Mouse (Mus musculus): ENCODE data around the gene Lrcol1.

Gene Lrcol1

DNA sequence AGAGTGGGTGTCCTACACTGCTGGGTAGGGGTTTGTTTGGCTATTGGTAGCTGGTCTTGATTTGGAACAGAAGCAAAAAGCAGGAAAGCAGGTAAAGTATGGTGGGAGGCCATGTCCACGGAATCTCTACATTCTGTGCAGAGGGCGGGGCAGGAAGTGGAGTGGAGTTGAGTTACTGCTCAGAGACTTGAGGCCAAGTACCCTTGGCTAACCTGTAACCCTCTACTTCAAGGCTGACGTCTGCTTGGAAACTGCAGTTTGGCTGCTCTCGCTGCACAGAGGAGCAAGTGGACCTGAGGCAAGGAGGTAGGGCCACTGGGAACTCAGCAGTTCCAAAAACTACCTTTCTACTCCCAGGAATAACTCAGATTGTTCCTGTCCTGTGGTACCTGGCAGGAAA, at the start of gene Lrcol1:
TSS of gene Lrcol1 (plus strand) at position 207 of the 400 bp plus-strand sequence.
- DNase-seq (ENCODE audit: low spot score in 2 of 2), result no peak

DNA sequence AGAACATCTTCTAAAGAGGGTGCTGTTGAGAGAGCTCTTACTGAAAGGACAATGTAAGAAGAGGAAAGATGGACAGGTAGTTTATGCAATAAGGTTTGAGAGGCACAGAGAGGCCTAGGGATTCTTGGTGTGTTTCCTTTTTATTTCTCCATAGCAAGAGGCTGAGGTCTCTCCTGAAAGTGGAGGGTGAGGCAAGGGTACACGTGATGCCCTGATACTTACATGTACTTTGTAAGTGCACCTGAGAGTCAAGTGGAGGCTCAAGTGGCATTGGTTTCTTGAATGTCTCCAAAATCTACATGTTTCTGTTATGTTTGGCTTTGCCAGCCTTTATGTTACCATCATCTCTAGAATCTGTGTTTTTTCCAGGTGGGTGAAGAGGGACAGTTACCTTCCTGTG, 47.9 kb upstream of the Lrcol1 start:
- no peak for DNase-seq (ENCODE audit: low spot score in 2 of 2)

DNA sequence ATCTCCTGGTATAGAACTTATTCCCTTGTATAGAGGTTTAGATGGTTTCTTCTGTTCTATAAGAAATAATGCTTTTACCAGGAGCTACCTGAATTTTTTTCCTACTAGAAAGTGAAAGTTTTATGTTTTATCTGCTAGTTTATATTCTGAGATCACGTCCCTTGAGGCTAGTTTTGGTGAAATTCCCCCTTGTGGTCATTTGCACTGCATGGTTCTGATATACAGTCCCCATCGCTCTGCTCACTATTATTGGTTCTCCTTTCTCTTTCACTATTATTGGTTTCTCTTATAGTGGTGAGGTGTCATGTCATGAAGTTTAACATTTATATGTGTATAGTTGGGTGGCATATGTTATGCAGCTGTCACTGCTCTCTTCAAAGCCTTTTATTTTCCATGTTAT, 43.9 kb upstream of the Lrcol1 start:
- DNase-seq (ENCODE audit: low spot score in 2 of 2), result no peak

DNA sequence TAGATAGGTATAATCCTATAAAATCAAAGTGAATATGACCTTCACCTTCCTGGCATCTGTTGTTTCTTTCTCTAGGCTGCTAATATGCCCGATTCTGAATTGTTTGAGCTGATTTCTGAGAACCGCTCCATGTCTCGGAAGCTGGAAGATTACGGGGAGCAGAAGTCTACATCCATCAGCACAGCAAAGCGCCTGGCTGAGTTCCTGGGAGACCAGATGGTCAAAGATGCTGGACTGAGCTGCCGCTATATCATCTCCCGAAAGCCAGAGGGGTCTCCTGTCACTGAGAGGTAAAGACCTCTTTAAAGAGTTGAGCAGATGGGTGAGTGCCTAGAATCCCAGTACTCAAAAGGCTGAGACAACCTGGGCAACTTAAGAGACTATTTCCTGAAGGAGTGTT, 35.7 kb upstream of the Lrcol1 start:
- DNase-seq (ENCODE audit: low spot score in 2 of 2), result no peak

DNA sequence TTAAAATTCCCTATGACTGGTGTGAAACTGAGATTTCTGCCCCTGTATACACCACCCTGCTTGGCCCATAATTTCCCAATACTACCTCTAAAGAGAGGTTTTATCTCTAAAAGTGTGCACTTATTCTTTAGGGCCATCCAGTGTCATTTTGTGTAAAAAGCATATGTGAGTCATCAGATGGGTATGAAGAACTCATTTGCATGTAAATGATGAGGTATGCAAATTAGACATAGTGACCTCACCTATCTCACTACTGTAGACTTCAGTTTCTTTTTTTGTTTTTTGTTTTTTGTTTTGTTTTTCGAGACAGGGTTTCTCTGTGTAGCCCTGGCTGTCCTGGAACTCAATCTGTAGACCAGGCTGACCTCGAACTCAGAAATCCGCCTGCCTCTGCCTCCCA, 31.4 kb upstream of the Lrcol1 start:
- no peak for DNase-seq (ENCODE audit: low spot score in 2 of 2)

DNA sequence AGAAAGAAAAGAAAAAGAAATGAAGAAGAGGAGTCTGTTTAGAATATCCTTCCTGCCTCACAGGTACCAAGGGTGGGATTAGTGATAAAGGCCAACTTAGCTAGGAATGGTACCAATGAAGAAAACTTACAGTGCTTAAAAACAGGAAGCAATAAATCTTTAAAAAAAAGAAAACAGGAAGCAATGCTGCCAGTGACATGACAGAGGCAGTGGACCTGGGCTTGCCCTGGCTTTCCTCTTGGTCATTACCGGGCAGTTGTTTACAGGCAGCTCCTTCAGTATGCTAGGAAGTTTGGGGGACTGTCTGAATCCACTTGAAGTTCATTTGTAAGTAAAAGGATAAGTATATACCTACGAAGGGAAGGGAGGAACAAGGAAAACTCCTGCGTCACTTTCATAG, 14.0 kb upstream of the Lrcol1 start:
- DNase-seq (ENCODE audit: low spot score in 2 of 2), result no peak

DNA sequence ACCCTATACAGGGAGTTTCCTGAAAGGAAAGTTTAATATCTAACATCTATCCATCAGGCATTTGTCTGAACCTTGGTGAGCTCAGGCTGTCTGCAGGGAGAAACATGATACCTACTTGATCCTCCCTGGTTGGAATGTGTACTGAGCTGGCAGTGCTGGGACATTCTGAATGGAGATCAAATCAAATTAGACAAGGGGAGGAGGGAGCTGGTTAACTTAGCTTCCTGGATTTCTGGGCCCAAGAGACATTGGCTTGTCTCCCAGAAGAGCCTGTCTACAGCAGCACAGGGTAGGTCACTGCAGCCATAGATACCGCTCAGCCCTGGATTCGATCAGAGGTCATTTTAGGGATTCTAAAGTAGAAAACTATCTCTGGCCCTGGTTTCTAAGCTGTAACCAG, 5.7 kb upstream of the Lrcol1 start:
- DNase-seq (ENCODE audit: low spot score in 2 of 2), result no peak

DNA sequence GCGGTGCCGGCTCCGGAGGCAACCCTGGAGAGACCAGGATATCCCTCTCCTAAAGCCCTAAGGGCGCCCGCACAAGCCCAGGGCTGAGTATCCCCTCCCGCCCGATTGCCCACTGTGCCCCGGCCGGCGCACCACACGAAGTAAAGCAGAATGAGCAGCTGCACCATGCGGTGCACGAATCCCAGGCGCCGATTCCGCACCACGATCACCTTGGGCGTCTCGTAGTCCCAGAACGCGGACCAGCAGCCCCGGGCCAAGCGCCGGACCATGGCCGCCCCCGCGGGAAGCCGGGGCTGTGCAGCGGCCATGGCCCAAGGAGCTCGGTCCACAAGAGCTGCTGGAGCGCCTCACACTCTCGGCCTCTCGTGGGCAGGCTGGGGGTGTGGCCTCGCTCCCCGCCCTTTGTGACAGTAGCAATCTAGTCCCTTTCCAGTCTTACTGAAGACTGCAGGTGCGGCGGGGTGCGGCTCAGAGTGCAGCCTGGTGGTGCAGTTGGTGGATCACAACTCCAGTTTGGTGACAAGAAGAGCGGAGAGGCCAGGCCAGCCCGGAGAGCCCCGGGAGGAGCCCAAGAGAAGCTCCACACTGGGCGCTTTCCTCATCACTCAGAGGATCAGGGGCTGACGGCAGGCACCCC, 1.8 kb upstream of the Lrcol1 start, which contains the start of gene P2rx2:
TSS of gene P2rx2 (minus strand) at position 565 of the 637 bp plus-strand sequence.
- DNase-seq (ENCODE audit: low spot score in 2 of 2), result peak in 1 of 2 experiments; percentile 38

DNA sequence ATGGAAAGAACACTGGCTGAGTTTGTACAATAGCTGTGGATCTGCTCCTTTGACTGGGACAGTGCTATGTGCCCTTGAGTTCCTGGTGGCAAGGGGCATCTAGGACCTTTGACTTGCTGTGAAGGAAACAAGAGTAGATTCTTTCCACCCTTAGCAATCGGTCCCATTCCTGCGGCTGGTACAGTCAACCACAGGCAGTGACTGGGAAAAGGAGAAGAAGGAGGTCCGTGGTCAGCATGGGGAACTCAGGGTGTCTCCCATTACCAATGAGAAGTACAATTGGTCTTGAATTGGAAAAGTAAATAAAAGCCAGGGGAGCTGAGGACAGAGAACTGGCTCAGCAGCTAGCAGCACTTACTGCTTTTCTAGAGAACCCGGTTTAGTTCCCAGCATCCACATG, 1.0 kb downstream of the Lrcol1 start:
- no peak for DNase-seq (ENCODE audit: low spot score in 2 of 2)

DNA sequence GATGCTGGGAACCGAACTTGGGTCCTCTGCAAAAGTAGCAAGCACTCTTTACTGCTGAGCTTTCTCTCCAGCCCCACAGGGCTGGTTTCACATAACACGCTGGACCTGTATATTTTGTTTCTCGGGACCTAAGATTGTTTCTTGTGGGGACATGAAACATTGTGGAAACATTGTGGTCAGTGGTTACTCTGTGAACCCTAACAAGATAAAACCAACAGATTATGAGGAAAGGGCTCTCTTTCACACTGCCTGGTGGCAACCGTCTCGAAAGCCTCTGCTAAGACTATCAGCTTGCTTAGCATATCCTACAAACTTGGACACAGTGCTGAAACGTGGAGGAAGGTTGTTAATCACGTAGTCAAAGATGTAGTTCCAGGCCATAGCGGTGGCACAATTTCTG, 2.5 kb downstream of the Lrcol1 start:
- DNase-seq (ENCODE audit: low spot score in 2 of 2), result no peak

DNA sequence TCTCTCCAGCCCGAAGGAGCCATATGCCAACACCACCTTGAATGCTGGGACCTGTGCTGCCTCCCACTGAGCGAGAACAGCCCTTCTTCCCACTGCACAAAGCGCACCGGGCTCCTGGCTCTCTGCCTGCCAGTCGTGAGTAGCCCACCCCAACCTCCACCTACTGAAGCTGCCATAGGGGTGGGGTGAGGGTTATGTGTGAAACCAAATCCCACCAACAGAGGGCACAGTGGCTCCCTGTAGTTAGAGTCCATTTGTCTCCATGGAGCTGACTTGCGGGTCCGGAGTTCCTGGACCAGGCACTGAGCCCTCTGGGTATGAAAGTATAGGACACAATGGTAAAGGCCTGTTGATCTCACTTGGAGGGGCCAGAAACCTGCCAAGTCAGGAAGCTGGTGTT, 10.2 kb downstream of the Lrcol1 start:
- DNase-seq (ENCODE audit: low spot score in 2 of 2), result peak in 1 of 2 experiments; percentile 53

DNA sequence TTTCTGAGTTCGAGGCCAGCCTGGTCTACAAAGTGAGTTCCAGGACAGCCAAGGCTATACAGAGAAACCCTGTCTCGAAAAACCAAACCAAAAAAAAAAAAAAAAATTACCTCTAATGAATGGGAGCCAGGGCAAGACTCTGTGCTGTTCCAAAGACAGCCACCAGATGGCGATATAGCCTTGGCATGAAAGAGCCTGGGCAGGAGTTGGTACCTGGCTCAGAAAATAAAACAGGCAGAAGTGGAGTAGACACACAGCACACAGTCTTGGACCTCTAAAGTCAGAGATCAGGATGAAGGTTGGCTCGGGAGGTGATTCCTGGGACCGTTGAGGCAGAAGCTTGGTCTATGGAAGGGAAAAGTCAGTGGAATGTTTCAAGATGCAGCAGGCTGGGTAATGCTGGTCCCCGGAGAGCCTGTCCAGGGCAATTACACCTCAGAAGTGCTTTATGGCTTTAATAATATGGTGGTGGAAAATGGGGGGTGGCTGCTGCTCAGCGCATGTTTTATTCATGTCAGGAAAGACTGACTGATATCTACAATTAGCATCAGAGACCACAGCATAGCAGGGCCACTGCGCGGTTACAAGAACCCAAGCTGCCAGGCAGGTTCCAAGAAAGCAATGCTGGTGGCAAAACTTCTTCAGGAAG, 13.1 kb downstream of the Lrcol1 start:
- peak; percentile 75 to 88 for DNase-seq (ENCODE audit: low spot score in 2 of 2)

DNA sequence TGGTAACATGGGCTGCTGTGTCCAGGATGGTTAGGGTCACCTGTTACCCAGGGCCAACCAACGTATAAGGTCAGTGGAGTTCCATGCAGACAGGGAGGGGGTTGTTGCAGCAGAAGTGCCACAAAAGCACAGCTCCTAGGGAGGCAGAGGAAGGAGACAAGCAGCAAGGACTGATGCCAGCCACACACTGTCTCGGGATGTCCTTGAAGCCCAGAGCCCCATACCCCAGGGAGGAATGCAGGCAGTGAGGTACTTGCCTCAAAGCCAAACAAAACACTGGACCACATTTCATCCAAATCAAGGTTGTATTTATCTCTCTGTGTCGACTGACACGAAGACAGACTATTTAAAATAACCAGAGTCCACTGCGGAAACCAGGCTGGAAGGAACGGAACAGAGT, 16.9 kb downstream of the Lrcol1 start:
- DNase-seq (ENCODE audit: low spot score in 2 of 2), result no peak

DNA sequence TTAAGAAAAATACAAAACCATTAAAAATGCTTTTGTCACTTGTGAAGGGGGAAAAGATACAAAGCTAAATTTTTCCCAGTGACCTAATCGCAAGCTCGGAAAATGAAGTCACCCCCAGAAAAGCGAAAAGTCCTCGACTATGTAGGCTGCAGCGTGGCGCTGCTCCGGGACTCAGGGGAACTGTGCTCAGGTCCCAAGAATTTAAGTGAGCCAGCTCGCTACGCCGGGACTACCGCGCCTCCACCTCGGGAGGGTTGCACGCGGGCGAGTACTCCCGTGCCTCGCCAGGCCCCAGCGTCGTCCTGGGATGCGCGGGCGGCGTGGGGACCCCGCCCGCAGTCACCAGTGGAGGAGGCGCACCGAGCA, 18.3 kb downstream of the Lrcol1 start:
- DNase-seq (ENCODE audit: low spot score in 2 of 2), result no peak

DNA sequence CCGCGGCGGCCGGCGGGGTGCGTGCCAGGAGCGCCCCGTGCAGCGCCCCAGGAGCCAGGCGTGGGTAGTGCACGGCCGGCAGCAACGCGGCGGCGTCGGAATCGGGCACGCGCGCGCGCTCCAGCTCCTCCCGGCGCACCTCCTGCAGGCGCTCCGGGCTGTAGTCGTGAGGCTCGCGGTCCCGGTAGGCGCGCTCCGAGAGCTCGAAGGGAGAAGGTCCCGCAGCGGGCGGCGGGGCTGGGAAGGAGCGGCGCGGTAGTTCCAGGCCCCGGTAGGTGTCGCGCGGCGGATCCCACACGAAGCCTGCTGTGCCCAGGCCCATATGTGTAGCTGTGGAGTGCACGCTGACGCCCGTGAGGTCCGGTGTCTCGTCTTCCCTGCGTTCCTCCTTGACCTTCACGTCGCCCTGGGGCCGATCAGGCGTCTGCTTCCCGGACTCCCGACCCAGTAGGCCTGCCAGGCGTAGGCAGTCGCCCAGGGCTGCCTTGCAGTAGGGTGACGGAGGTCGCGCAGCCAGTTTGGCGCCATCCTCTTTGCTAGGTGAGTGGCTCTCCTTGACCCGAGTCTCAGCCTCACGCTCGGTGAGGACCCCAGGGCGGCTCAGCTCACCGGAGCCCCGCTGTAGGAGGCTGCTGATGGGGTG, 18.8 kb downstream of the Lrcol1 start:
- peak; percentile 51 to 80 for DNase-seq (ENCODE audit: low spot score in 2 of 2)

DNA sequence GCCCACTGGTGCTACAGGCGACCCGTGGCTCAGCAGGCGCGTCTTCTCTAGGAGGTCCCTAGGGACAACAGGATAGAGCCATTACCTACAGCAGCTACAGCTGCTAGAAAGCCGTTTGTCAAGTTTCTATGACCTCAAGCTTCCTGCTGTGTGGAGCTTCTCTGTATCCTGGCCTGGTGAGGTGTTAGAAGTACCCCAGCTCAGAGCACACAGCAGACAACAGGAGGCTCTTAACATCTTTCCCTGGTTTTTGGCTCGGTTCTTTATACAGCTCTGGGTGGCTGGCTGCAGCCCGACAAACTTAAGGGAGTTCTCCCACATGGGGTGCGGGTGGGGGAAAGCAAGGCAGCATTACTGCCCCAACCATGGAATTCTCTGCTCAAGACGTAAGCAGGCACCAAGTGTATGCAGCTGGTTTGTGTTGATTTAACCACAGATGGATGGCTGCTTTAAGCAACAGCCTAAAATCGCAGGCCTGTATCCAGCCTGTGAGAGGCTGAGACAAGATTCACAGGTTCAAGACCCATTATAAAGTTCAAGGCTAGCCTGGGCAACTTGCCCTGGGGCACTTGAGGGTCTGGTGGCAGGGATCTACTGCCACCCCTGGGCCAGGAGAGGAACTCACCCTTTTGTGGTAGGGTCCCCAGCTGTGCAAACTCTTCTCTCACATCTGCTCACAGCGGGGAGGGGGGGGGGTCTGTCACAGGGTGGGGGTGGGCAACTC, 19.5 kb downstream of the Lrcol1 start:
- no peak for DNase-seq (ENCODE audit: low spot score in 2 of 2)

DNA sequence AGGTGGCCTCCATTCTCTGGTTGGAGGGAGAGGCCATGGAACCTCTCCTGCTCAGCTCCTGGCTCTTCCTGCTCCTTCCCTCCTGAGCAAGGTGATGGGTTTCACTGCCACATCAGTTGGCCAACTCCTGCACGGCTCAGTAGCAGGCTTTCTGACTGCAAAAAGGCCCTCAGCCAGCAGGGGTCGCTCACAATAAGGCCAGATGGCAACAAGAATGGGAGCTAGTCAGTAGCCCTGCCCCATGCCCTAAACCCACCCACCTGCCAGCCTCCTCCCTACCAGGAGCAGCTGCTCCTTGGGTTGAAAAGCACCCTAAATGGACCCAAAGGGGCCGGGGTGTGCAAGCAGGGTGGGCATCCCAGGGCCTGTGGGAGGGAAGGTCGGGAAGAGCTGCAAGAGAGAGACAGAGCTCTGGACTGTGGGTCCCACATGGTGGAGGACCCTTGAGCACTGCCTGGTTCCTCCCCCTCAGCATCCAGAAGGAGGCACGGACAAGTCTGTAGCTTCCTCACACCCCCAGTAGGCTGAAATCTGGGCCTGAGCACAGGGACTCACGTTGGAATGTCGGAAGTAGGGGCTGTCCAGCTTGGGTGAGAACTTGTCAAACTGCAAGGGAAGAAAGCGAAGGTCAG, 32.4 kb downstream of the Lrcol1 start:
- DNase-seq (ENCODE audit: low spot score in 2 of 2), result peak; percentile 63 to 83

DNA sequence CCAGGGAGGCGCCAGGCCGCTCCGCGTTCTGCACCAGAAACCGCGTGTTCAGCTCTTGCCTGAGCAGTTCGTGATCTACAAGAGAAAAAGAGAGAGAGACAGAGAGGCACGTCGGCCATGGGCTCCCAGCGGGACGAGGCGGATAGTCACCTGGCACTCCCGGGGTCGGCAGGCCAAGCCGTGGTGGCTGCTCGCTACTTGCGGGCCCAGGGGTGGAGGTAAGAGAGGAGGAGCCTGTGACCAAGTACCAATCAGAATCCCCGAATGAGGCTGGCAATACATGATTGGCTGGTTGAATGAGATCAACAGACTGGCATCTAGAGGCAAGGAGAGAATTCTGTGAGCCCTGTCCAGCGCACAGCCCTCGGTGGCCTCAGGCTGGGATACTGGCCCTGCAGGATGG, 33.7 kb downstream of the Lrcol1 start:
- no peak for DNase-seq (ENCODE audit: low spot score in 2 of 2)

DNA sequence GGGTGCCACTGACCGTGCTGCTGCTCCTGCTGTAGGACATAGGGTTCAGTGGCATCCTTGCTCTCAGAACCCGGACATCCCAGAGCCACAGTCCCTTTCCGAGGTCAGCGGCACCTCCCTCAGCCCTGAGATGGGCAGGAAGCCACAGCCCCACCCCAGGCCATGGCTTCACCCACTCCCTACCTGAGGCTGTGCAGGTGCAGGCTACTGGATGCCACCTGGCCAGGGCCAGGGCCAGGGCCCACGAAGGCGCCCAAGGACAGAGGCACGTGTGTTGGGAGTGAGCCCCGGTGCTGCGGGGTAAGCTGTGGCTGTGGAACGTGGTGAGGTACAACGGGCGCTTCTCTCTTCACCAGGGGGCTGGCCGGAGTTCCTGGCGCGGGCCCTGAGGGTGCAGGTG, 34.6 kb downstream of the Lrcol1 start:
- DNase-seq (ENCODE audit: low spot score in 2 of 2), result no peak

DNA sequence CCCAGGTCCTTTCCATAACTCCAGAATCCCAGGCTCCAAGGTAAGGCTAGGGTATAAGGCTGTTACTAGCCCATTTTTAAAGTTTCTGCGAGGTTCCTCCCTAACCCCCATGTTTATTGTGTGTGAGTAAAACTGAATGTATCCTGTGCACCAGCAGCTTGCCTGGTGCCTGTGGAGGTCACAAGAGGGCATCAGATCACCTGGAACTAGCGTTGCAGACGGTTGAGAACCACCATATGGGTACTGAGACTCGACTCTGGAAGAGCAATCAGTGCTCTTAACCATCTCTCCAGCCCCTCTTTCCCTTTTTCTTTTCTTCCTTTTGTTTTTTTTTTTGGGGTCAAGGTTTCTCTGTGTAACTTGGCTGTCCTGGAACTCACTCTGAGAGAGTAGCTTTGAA, 35.3 kb downstream of the Lrcol1 start:
- no peak for DNase-seq (ENCODE audit: low spot score in 2 of 2)

DNA sequence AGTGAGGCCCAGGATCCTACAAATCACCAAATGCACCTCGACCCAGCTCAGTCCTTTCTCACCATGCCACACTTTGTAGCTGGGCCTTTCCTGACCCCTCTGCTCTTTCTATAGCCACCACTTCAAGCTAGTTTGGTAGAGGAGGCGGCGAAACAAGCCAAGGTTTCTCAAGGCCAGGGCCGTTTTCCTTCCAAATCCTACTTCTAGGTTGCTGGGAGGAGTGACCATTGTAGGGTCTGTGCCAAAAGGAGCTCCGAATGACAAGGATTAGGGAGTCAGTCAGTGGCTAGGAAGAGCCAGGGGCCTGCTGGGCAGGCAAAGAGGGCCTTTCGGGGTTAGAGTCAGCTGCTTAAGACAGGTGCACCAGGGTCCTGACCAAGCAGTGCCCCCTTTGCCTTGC, 40.0 kb downstream of the Lrcol1 start:
- DNase-seq (ENCODE audit: low spot score in 2 of 2), result no peak

DNA sequence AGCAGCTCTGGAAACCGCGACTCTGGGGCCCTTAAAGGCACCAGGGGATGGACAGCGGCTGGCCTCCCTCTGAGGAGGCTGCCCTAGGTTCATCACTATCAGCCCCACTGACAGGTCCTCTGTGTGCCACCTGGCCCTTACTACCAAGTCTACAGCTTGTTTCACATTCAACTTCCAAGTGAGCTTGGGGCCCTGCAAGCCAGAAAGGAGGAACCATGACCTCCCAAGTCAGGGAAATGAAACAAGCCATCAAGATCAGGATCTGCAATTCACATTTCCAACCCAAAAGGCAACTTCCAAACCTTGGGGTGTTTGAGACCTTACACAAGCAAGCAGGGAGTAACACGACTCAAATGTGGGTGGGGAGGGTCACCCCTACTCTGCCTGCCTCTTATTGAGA, 40.7 kb downstream of the Lrcol1 start:
- no peak for DNase-seq (ENCODE audit: low spot score in 2 of 2)

All from spleen, postnatal 10 days (tissue).